Mouse (Mus musculus): Measurements from ENCODE around the gene Bpifc.

The Bpifc gene

GRCm38 (mm10) chr10:85948483-85949196 lies 63.1 kb downstream of the Bpifc start:
- no peak for DNase-seq

GRCm38 (mm10) chr10:85936280-85936965 lies 75.3 kb downstream of the Bpifc start:
- DNase-seq: no peak

- DNase-seq: no peak
Measured at GRCm38 (mm10) chr10:85929962-85930361, 81.7 kb downstream of the Bpifc start.

- no peak for DNase-seq
Measured at GRCm38 (mm10) chr10:85929208-85929591, 82.5 kb downstream of the Bpifc start.

GRCm38 (mm10) chr10:85928499-85929207 lies 83.0 kb downstream of the Bpifc start:
- peak; percentile 74 for DNase-seq

- DNase-seq: peak; percentile 27
Measured at GRCm38 (mm10) chr10:85927676-85928445, 83.8 kb downstream of the Bpifc start, which contains the start of gene Ascl4. Gene Ascl4 (plus strand): TSS chr10:85927681.

- peak; percentile 99 for DNase-seq
Measured at GRCm38 (mm10) chr10:85916498-85917309, 95.0 kb downstream of the Bpifc start, which contains the start of gene Prdm4. Gene Prdm4 (minus strand): TSS chr10:85917142.
